Mouse (Mus musculus) testis, postnatal 10 days (tissue): ENCODE measurements around the gene Inpp1.
"Not testable (repeated sequence)": the region's sequence is repeated elsewhere in the genome, so short reads cannot be mapped to it uniquely, and the experiment has no call there.

Experiments
- DNase-seq: peaks from one replicate; pipeline ENCODE4 v3.0.0; 2021; ENCODE audit warnings: low spot score

Gene Inpp1

DNA sequence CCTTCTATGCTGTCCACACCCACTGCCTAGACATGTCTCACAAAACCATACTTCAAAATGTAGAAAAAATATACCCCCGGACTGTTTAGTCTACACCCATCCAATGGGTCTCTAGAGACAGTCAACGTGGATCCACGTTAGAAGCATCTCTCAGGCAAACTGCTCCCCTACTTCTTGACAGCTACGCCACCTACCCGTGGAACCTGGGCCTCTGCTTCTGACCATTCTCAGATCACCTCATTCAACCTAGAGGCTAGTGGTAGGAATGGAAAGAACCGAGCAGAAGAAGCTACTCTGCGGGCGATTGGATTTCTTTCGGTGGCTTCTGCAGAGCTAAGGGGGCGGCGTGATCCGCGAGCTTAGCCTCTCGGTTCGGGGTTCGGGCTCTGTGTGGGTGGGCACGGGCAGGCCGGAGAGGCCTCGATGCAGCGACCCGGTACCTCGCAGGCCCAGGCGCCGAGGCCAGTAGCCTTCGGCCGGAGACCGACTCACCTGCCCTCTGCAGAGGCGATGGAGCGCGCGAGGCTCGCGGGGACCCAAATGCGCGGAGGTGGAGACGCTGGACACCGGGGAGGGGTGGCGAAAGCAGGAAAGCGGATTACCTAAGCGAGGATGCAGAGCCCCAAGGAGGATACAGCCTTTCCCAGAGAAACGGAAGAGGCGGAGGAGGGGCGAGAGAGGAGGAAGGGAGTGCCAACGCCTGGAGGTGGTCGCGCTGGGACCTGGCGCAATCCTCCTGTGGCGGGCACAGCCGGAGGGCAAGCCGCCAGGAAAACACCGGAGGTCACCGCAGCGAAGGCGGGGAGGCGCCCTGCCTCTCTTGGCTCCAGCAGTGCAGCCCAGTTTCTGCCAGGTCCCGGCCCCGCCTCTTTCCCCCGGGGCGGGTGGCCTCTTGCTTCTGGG is at the start of gene Inpp1:
TSS of gene Inpp1 (minus strand) at position 779 of the 903 bp plus-strand sequence.
- peak; percentile 85 for DNase-seq

DNA sequence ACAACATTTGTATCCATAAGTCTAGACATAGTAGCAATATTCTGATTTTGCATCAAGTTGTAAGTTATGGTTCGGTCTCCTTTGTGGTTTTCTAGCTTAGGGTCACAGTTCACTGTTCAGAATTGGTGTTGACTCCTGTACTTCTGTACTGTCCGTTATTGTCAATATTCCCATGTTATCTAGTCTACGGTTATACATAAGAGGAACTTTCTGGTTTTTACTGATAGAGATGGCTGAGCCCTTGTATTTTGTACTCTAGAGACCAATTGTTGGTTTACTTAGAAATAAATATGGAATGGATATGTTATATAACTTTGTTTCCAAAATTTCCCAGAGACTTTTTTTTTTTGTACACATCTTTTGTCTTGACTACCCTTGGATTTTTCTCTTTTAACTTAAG is 48.5 kb upstream of the Inpp1 start:
- DNase-seq = no peak

DNA sequence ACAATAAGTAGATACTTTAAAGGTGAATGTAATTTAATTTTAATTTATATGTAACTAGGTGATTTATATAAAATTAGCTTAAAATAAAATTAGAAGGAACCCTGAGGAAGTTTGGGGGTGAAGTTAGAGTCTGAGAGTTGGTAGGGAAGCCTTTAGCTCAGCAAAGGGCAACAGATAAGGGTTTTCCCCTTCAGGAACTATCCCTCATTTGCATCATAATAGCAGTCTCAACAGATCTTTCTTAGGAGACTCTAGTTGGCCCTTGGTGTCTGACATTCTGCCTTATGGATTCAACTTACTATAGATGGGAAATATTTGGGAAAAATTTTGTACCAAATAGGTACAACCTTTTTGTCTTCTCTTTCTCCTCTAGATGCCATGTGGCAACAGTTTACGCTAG is 46.7 kb upstream of the Inpp1 start:
- DNase-seq = no peak

DNA sequence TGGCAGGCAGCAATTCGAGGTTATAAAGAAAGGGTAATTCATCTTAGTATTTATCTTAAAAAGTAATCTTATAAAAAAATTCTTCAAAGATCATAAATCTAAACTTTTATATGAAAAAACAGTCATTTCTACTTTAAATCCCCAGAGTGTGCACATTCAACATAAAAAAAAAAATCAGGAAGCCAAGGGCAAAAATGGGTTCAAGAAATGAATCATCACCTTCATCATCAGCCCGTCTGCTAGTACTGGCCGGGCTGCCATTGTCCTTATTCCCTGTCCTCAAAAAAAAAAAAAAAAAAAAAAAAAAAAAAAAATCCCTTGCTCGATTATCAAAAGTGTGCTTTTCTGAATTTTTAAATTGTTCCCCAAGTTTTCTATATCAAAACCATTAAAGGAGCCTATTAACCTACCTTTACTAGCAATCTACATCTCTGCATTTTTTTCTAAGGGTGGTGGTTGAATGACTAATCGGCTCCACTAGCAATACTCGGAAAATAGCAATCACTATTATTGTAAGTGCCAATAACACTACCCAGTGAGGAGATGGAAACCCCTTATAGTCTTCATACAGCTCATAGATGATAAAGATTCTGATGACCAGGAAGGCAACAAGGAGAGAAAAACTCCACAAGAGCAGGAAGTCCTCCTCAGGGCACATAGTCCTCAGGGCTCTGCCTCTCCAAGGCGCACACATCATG is 38.6 kb upstream of the Inpp1 start:
- no peak for DNase-seq

DNA sequence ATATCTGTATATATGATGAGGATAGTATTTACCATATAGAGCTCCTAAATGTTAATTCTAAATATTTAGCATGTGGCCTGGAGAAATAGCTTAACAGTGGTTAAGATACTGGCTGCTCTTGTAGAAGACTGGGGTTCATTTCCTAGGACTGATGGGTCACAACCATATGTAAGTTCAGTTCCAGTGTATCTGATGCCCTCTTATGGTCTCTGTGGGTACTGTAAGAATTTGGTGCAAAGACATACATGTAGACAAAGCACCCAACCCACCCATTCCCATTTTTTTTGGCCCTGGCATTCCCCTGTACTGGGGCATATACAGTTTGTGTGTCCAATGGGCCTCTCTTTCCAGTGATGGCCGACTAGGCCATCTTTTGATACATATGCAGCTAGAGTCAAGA is 36.5 kb upstream of the Inpp1 start:
- not testable (repeated sequence) for DNase-seq

DNA sequence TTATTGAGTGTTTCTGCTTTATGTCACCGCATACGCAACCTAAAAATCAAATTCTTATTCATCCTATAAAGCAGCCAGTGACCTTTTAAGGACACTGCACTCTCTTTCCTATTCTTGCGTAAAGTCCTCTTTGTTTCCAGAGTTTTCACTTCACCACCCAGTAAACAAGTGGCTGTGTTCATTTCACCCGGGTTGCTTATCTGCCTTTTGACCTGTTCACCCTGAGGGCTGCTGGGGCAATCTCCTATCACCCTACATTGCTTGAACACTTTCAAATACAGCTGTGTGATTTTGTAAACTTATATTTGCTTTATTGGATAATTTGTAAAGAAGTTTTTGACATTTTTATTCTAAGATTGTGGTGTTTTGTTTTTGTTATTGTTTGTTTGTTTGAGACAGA is 31.9 kb upstream of the Inpp1 start:
- no peak for DNase-seq

DNA sequence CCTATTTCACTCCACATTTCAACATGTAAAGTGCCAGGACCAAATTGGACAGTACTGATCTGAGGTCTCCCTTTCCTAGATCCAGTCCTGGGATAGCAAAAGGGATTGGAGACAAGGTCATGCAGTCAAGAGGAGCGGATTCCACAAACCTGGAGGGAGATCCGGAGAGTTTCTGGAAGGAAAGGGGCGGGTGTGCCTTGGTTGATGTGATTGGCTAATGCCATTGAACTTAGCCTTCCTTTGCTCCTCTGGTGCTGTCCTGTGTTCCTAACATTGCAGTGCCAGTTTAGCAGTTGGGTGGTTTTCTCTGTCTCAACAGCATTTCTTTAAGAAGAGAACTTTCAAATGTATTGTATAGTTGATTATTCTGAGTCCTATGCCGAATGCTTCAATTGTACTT is 29.1 kb upstream of the Inpp1 start:
- DNase-seq = no peak

DNA sequence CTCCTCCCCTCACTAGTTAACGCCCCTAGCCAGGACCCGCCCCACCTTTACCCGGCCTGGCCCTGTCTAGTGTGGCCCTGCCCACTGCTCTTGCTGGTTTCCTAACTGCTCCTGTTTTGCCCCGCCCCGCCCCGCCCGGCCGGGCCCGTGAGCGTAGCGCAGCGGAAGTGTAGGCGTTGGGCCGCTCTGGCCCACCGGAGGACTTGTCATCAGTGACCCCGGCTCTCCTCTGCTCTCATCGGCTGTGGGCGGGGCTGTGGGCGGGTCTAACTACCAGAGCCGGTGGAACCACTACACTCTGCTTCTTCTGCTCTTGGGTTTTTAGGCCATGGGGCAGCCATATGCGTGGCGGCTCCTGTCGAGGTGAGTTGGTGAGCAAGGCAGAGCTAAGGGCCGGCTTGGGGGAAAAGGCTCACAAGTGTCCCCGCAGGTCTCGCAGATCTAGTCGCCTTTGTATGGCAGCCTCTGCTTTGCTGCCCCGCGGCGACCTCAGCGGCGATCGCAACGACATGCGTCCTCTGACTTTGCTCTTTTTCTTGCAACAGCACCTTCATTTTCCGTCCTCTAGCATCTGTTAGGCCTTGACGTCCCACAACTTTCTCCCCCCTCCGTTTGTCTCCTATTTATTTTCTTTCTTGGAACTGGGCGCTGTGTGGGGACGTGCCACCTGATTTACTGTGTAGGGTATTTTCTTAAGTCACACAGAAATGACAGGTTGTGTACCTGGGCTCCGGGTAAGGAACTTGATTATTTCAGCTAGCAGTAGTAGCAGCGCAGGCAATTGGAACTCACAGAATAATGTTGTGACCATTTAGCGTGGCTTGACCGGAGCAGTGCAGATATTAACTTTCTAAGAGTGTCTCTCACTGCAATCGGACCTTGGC is 27.5 kb upstream of the Inpp1 start, which contains the start of gene Hibch:
TSS of gene Hibch (plus strand) at position 148 of the 884 bp plus-strand sequence.
- peak; percentile 99 for DNase-seq

DNA sequence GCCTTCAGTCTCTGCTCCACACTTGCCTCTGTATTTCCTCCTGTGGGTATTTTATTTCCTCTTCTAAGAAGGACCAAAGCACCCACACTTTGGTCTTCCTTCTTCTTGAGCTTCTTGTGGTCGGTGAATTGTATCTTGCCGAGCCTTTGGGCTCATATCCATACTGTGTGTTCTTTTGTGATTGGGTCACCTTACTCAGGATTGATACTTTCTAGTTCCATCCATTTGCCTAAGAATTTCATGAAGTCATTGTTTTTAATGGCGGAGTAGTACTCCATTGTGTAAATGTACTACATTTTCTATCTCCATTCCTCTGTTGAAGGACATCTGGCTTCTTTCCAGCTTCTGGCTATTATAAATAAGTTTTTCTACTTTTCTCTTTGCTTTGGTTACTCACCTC is 26.9 kb upstream of the Inpp1 start:
- no peak for DNase-seq

DNA sequence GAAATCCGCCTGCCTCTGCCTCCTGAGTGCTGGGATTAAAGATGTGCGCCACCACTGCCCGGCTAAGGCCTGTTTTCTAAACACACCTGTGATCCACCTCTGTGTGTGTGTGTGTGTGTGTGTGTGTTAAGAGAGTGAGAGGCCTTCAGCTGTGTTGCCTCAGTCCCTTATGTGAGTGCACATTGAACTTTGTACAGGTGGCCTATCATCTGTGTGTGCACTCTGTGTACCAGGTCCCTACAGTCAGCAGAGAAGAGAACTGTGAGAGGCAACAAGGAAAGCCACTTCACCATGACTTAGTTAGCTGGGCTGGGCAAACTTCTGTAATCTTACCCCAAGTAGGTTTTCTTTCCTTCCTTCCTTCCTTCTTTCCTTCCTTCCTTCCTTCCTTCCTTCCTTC is 21.6 kb upstream of the Inpp1 start:
- DNase-seq = no peak

DNA sequence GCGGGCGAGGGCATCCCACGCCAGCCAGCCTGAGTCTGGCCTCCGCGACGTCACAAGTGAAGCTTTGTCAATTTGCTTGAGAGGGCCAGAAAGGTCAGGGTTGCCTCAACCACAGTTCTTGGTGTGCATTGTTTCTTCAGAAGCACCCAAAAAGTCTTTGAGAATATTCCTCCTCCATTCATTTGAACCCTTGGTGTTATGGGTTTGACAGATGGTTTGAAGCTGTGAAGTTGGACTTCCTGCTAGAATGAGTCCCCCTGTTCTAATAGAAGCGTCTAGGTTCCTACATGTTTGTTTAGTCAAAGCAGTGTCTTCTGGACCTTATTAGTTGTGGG is 292 bp upstream of the Inpp1 start:
- no peak for DNase-seq

DNA sequence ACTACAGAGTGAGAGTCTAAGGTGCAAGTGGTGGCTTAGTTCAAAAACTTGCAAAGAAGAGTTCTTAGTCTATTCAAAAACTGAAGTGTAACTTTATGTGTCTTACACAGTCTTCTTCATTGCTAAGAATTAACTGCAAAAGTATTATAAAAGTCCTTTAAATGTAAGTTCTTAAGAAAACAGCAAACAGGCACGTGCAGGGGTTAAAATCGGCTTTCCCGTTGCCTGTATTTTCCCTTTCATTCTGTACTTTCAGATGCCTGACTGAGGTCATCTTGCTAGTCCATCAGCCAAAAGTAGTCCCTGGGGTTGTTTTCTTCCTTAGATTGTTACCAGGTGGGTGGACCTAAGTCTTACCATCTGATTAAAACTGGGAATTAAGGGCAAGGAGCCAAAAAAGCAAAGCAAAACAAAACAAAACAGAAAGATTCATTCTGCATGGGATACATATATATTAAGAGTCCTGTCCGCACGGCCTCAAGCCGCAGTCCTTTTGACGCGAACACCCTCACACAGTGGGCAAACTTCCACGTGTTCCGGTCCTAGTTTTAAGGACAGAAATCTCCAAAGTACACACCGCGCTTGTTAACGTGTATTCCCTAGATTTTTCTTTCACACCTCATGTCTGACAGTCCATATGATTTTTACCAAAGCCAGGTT is 1.1 kb downstream of the Inpp1 start:
- no peak for DNase-seq

DNA sequence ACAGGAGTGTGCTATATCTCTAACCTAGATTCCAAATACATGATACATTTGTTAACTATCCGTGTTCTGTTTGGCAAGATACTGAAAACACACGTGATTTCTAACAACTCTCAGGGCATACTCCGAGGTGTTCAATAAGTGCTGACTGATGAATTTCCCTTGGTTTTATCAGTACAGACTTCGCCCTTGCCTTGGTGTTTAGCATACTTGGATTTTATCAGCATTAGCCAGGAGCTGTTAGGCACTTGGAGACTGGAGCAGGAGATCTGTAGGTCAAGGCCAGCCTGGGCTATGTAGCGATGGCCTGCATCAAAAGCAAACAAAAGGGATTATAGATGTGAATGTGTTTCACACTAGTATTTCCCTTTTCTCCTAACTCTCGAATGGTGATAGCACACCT is 9.0 kb downstream of the Inpp1 start:
- DNase-seq = no peak

DNA sequence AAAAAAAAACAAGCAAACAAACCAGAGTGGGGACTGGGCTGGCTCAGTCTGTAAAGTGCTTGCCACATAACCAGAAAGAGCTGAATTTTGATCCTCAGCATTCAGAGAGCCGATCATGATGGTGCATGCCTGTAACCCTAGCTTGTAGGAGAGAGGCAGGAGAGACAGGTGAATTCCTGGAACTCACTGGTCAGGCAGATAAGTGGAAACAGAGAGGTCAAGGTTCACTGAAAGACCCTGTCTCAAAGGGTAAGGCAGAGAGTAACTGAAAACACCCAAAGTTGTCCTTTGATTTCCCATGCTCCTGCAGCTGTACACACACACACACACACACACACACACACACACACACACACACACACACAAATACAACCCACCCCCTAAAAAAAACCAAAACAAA is 12.4 kb downstream of the Inpp1 start:
- DNase-seq = no peak

DNA sequence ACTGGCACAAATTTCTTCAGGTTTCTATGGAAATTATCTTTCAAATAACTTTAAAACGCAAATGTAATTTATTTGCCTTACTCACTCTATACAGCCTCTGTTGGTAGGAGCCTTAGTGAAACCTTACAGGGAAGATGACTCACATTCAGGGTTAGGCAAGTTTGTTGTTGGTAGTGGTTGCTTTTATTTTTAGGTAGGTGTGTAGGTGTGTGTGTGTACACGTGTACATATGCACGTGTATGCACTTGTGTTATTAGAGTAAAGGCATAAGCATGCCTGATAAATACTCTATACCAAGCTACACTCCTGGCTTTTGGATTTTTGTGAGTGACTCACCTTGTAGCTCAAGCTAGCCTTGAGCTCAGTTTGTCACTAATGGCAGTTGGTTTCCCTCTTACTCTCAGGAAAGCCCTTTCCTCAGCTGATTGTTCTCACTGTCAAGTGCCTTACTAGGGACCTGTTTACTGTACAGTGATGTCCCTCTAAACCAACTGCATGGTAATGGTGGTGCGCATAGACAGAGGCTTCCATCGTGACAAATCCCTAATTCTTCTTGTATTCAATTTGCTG is 15.0 kb downstream of the Inpp1 start:
- no peak for DNase-seq

DNA sequence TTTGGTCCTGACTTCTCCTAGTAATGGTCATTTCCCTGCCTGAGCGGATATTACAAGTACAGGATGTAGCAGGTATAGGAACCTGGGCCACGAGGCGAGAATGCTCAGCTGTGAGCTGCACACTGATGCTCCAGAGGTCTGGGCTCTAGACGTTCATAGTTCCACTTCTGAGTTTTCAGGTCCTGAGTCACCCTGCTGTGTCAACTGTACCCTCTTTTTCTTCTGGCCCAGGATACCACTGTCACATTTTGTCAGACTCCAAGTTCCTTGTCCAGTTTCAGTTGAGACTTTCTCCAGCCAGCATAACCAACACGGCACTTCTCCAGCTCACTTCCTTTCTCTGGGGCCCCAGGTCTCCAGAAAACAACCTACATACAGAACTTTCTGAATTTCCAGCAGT is 15.8 kb downstream of the Inpp1 start:
- DNase-seq = no peak

DNA sequence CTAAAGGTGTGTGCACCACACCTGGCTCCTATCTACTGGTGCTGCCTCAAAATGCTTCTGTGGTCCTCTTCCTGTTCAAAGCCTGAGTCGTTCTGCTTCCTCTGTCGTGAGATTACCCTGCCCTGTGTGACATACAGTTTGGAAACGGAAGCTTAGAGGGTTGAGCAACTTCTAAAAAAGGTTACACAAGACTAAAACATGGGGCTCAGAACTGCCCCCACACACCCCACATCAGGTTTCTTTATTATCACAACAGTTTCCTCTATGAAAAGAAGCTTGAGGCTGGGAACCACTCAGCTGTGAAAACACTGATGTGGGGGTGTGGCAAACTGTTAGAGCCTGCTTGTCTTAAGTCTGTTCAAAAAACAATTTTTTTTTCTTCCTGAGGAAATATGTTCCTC is 17.1 kb downstream of the Inpp1 start:
- DNase-seq = no peak

DNA sequence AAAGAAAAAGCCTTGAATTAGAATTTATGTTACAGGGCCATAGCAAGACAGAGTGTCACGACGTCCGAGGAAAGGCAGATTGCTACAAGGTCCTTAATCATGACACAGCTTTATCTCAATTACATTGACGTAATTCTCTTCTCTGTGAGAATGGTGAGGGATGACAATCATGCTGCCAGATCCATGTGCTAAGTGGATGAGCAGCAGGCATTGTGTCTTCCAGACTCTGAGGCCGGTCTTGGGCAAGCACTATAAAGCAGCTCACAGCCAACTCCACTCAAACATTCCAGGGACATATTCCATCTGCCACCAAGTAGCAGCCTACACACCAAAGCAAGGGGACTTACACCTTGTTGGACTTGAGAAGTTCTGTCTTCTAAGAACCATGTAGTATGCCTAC is 17.7 kb downstream of the Inpp1 start:
- DNase-seq = no peak

DNA sequence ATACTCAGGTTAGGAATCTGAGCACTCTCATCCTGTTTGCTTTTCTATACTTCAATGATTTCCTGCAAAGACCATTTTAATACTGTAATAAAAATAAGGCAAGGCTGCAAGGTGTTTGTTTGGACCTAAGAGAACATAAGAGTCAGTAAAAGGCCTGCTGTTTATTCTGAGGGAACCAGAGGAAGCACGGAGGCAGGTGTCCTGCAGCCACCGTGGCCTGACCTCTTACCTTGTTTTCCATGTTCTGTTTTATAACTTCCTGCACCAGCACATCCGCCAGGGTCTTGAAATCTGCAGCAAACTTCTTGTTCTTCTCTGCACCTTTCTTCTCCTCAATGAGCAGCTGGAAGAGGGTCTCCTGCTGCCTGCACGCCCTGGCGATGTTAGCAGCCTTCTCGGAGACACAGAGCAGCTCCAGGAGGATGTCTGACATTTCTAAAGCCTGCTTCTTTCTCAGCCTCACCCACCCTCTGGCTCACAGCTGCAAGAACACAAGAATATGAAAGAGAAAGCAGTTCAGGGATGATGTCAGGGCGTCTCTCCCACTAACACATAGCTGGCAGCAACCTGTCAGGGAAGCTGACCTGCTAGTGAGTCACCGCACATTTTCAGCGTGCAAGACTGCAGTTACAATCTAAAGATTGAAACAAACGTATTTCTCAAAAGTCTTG is 18.3 kb downstream of the Inpp1 start:
- no peak for DNase-seq

DNA sequence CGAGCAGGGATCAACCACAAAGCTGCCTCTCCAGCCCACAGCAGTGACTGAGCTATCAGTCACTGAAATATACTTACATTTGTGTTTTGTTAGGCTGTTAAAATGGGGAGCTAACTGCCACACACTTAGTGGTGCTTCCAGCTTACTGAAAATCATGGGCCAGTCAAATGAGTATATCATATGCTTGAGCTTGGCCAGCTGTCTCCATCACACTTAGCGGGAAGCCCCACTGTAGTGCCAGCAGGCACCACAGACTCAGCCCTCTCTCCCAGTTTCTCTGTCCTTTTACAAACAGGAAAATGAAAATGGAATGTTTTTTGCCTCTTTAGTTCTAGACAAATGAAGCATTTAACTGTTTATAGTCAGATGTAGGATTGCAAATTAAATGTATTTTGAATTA is 21.6 kb downstream of the Inpp1 start:
- no peak for DNase-seq

DNA sequence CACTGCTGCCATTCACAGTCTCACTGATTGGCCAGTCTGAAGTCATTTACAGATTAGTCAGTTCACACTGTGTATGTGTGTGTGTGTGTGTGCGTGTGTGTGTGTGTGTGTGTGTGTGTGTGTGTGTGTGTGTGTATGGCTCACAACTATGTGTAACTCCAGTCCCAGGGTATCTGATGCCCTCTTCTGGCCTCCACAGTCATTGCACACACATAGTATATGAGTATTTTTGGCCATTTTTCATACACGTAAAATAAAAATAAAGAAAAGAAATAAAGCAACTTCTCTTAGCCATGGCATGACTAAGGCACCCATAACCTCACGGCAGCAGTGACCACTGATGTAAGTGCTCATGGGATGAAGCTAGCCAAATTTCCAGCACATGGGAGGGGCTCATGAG is 23.8 kb downstream of the Inpp1 start:
- no peak for DNase-seq
